ENCODE assay signal across 8 mouse cellular contexts in genomic region chr12:87299657-87300440, GRCm38 (mm10). TPM values are rescaled to one million over a fixed set of nuclear protein-coding genes. Genes with fewer than 3 reads are reported as not detected.
DNase-seq lines count a peak whose midpoint lies in the region; ATAC-seq lines count a peak whose summit lies in the region.

Ism2 (minus strand) TSS chr12:87299705.

- no peak within 1 kb of the TSS for H3K27ac ChIP-seq in forebrain, embryonic 12.5 days
- H3K27ac ChIP-seq in hindbrain, embryonic 16.5 days (ENCODE audit: low read depth, low read length), result no peak within 1 kb of the TSS
- H3K27ac ChIP-seq in liver, embryonic 13.5 days, result no peak within 1 kb of the TSS

- peaks cover 15% of the 10 kb centered on the region for H3K4me1 ChIP-seq in erythroblast, embryonic 14.5 days (ENCODE audit: control insufficient read depth)
- H3K4me1 ChIP-seq in forebrain, embryonic 12.5 days, result peaks cover 17% of the 10 kb centered on the region
- H3K4me1 ChIP-seq in hindbrain, embryonic 16.5 days (ENCODE audit: control insufficient read depth, insufficient read depth, low read depth, low read length), result peaks cover 12% of the 10 kb centered on the region
- peaks cover 17% of the 10 kb centered on the region for H3K4me1 ChIP-seq in liver, embryonic 13.5 days (replicated peaks)

- peaks cover 5% of the 10 kb centered on the region; the same call in 1 of the 2 replicates for H3K9me3 ChIP-seq in erythroblast, embryonic 14.5 days (ENCODE audit: control insufficient read depth, low read length)
- no peaks in the 10 kb centered on the region for H3K9me3 ChIP-seq in forebrain, embryonic 12.5 days
- H3K9me3 ChIP-seq in hindbrain, embryonic 16.5 days (ENCODE audit: control insufficient read depth, low read length), result no peaks in the 10 kb centered on the region
- no peaks in the 10 kb centered on the region for H3K9me3 ChIP-seq in liver, embryonic 13.5 days (replicated peaks)

- peak within 1 kb of the TSS; percentile 97 for H3K4me2 ChIP-seq in forebrain, embryonic 12.5 days
- H3K4me2 ChIP-seq in hindbrain, embryonic 16.5 days (ENCODE audit: low read length), result peak within 1 kb of the TSS; percentile 99
- peak within 1 kb of the TSS; percentile 83 for H3K4me2 ChIP-seq in liver, embryonic 13.5 days

- H3K4me3 ChIP-seq in erythroblast, embryonic 14.5 days (replicated peaks), result peak within 1 kb of the TSS; percentile 60
- H3K4me3 ChIP-seq in forebrain, embryonic 12.5 days (replicated peaks), result peak within 1 kb of the TSS; percentile 74
- H3K4me3 ChIP-seq in hindbrain, embryonic 16.5 days (ENCODE audit: low read length), result peak within 1 kb of the TSS; percentile 82
- peak within 1 kb of the TSS; percentile 68 for H3K4me3 ChIP-seq in liver, embryonic 13.5 days (replicated peaks)

- peak within 1 kb of the TSS; percentile 74 for H3K9ac ChIP-seq in forebrain, embryonic 12.5 days
- peak within 1 kb of the TSS; percentile 84 for H3K9ac ChIP-seq in hindbrain, embryonic 16.5 days (ENCODE audit: low read depth, low read length)
- H3K9ac ChIP-seq in liver, embryonic 13.5 days, result peak within 1 kb of the TSS; percentile 67

- H3K27me3 ChIP-seq in erythroblast, embryonic 14.5 days (ENCODE audit: control insufficient read depth), result peaks cover 45% of the 10 kb centered on the region
- H3K27me3 ChIP-seq in forebrain, embryonic 12.5 days, result peaks cover 43% of the 10 kb centered on the region
- H3K27me3 ChIP-seq in hindbrain, embryonic 16.5 days (replicated peaks; ENCODE audit: control insufficient read depth, insufficient read depth, low read length), result peaks cover 3% of the 10 kb centered on the region
- H3K27me3 ChIP-seq in liver, embryonic 13.5 days, result peaks cover 46% of the 10 kb centered on the region

- under 1% methylated on average over 77 of the region's 86 CpGs for WGBS in forebrain, embryonic 12.5 days
- WGBS in hindbrain, embryonic 16.5 days, result under 1% methylated on average over 59 of the region's 86 CpGs
- under 1% methylated on average over 79 of the region's 86 CpGs for WGBS in liver, embryonic 13.5 days (ENCODE audit: insufficient replicate concordance)

- peak; percentile 84 for DNase-seq in ZHBTc4 (ENCODE audit: low read depth, low spot score)
- DNase-seq in liver, embryonic 13.5 days, result no peak
- peak; percentile 6 for DNase-seq in naive thymus-derived CD4-positive, alpha-beta T cell, adult 2 months (ENCODE audit: low read depth)
- DNase-seq in frontal cortex, adult 2 months (ENCODE audit: extremely low spot score in 1 of 2, low spot score in 1 of 2), result no peak

- no peaks in the 10 kb centered on the region for H3K36me3 ChIP-seq in erythroblast, embryonic 14.5 days (ENCODE audit: control insufficient read depth)
- H3K36me3 ChIP-seq in forebrain, embryonic 12.5 days (replicated peaks), result no peaks in the 10 kb centered on the region
- no peaks in the 10 kb centered on the region for H3K36me3 ChIP-seq in hindbrain, embryonic 16.5 days (ENCODE audit: control insufficient read depth, insufficient read depth, low read length)
- no peaks in the 10 kb centered on the region for H3K36me3 ChIP-seq in liver, embryonic 13.5 days

- no peak for ATAC-seq in erythroblast, adult 5-6 weeks (replicated peaks; ENCODE audit: low FRiP score, poor library complexity, severe bottlenecking)
- peak; percentile 82 for ATAC-seq in forebrain, embryonic 12.5 days (ENCODE audit: low FRiP score)
- ATAC-seq in hindbrain, embryonic 16.5 days, result peak; percentile 82
- peak; percentile 56 for ATAC-seq in liver, embryonic 13.5 days (ENCODE audit: low read depth)

RNA-seq across cellular contexts. Expression of gene Ism2, which starts in this region (rescaled TPM):
- not detected in 2 replicates for polyA plus RNA-seq in erythroblast, embryonic 14.5 days (2012)
- total RNA-seq in erythroblast, adult 5-6 weeks (2015; ENCODE audit: low replicate concordance), result not detected in 2 replicates
- total RNA-seq in erythroblast, adult 5-6 weeks (2017; ENCODE audit: low replicate concordance), result not detected in 2 replicates
- polyA plus RNA-seq in forebrain, embryonic 12.5 days (2016; fragmentation: Nextera tagmentation; extraction: Ambion mirVana), result 1.2 and 1.8 TPM in 2 replicates
- polyA plus RNA-seq in hindbrain, embryonic 16.5 days (2015; fragmentation: Nextera tagmentation; extraction: Ambion mirVana), result 1.1 and 1.4 TPM in 2 replicates
- 0.27 and 0.30 TPM in 2 replicates for polyA plus RNA-seq in liver, embryonic 13.5 days (2015; fragmentation: Nextera tagmentation; extraction: Ambion mirVana)
- 0.18 and 0.42 TPM in 2 replicates for polyA plus RNA-seq in frontal cortex, adult 2 months (2012; rRNA removed)

Comparison
In these comparisons a context has a peak if more than half of its experiments do, and no peak if none do; other contexts are left out.
1. Peak in ATAC-seq, H3K4me3 ChIP-seq, H3K9ac ChIP-seq and H3K4me2 ChIP-seq in liver, embryonic 13.5 days; RNA of the gene not detected or under 1 TPM.
2. DNase-seq: peak in ZHBTc4 (single experiment) and naive thymus-derived CD4-positive, alpha-beta T cell, adult 2 months (single experiment); none in liver, embryonic 13.5 days (single experiment) and frontal cortex, adult 2 months (0 of 2).
3. Peak in every context shown above with its lines, with median percentiles within 50 percentile points of each other: H3K4me3 ChIP-seq, H3K4me2 ChIP-seq and H3K9ac ChIP-seq.